Mouse (Mus musculus) heart, postnatal 0 days (tissue): ENCODE results near the gene Pcsk7.

Experiments used
- CTCF ChIP-seq: IDR thresholded peaks from 2 replicates; pipeline ENCODE4 v1.5.1; 2016; ENCODE audit warnings: antibody characterized with exemption, control low read depth, low read depth
- EP300 ChIP-seq: IDR thresholded peaks from 2 replicates; pipeline ENCODE4 v1.6.1; 2016; ENCODE audit warnings: antibody characterized with exemption, low read depth

GRCm38 (mm10) chr9:45932571-45933415, 26.5 kb downstream of the Pcsk7 start:
- TF ChIP-seq CTCF (no peak), EP300 (no peak)
